Mouse (Mus musculus): ENCODE results near the gene Ndnf.

The Ndnf gene

GRCm38 (mm10) chr6:65758214-65758613 is 86.8 kb downstream of the Ndnf start:
- DNase-seq (ENCODE audit: low spot score) = no peak

- no peak for DNase-seq (ENCODE audit: low spot score)
Measured at GRCm38 (mm10) chr6:65759174-65759573, 87.8 kb downstream of the Ndnf start.

- DNase-seq (ENCODE audit: low spot score) = no peak
Measured at GRCm38 (mm10) chr6:65760073-65760472, 88.7 kb downstream of the Ndnf start.
